Mouse (Mus musculus) neural tube, embryonic 15.5 days (tissue): ENCODE measurements around the gene Gpr85. TPM values are rescaled to one million over a fixed set of nuclear protein-coding genes. Genes with fewer than 3 reads are reported as not detected.
"Not testable (repeated sequence)": the region's sequence is repeated elsewhere in the genome, so short reads cannot be mapped to it uniquely, and the experiment has no call there.

Experiments
- ATAC-seq: fragments of 200-750 bp; cut with Nextera tagmentation; 2 replicates; pipeline ENCODE4 v1.8.0; 2017; ENCODE audit warnings: mild to moderate bottlenecking, moderate TSS enrichment, moderate library complexity; ENCODE audit not compliant: low FRiP score
- H3K27ac ChIP-seq: fragments of 300-500 bp; sonication (generic); replicated peaks from 2 replicates; pipeline ENCODE4 v1.5.1; 2015; ENCODE audit warnings: mild to moderate bottlenecking, inconsistent platforms
- H3K27me3 ChIP-seq: fragments of 300-500 bp; sonication (generic); replicated peaks from 2 replicates; pipeline ENCODE4 v1.6.1; 2015; ENCODE audit warnings: inconsistent platforms
- H3K36me3 ChIP-seq: fragments of 300-500 bp; sonication (generic); 2 replicates; pipeline ENCODE4 v1.6.1; 2015; ENCODE audit warnings: inconsistent platforms
- H3K4me1 ChIP-seq: fragments of 300-500 bp; sonication (generic); 2 replicates; pipeline ENCODE4 v1.6.1; 2015; ENCODE audit warnings: inconsistent platforms
- H3K4me2 ChIP-seq: fragments of 300-500 bp; sonication (generic); 2 replicates; pipeline ENCODE4 v1.6.1; 2015; ENCODE audit warnings: inconsistent platforms, mild to moderate bottlenecking, moderate library complexity
- H3K4me3 ChIP-seq: fragments of 300-500 bp; sonication (generic); replicated peaks from 2 replicates; pipeline ENCODE4 v1.5.1; 2015; ENCODE audit warnings: mild to moderate bottlenecking, inconsistent platforms
- H3K9ac ChIP-seq: fragments of 300-500 bp; sonication (generic); replicated peaks from 2 replicates; pipeline ENCODE4 v1.6.1; 2015; ENCODE audit warnings: mild to moderate bottlenecking, inconsistent platforms
- H3K9me3 ChIP-seq: fragments of 300-500 bp; sonication (generic); replicated peaks from 2 replicates; pipeline ENCODE4 v1.6.1; 2016; ENCODE audit warnings: inconsistent platforms
- WGBS: fragments of 180-500 bp; shearing (Covaris S2); methylation state at CpG from one replicate; pipeline ENCODE4 v1.1.7; 2015; ENCODE audit warnings: mixed read lengths; 5-methylcytosine and 5-hydroxymethylcytosine counted together
- polyA plus RNA-seq: library from polyadenylated mRNA; unstranded; fragments of >200 nt; fragmentation: Nextera tagmentation; extraction: Ambion mirVana; gene quantifications from 2 replicates; pipeline ENCODE4 v1.2.1, GENCODE M21; 2015

Gene Gpr85
- polyA plus RNA-seq, 1 experiment from 2014 or later: 119 TPM

DNA sequence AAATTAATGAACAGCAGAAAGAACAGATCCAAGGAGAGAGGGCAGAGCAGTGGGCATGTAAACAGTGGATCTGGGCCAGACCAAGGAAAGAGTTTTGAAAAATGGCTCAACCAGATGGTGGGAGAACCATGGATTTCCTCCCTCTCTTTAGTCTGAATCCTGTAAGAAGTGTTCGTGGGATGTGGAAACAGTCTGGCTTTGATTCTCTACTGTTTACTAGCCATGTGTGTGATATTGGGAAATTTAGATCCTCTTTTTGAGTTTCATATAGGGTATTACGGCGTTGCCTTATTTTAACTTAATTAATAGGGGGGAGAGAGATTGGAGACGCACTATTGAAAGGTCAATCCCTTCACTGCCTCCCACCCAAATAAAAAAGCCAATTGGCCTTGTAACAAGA, 13.5 kb upstream of the Gpr85 start:
- Histone ChIP-seq H3K4me1 (no peaks in the 10 kb centered on the region), H3K4me3 (no peak overlapping the region)
- WGBS: 70% methylated on average over 4 of the region's 4 CpGs

GRCm38 (mm10) chr6:13846031-13846430, 6.3 kb upstream of the Gpr85 start:
- WGBS: 90% methylated on average over 1 of the region's 1 CpGs
- H3K36me3 ChIP-seq, H3K4me3 ChIP-seq, H3K27ac ChIP-seq, H3K27me3 ChIP-seq, H3K9me3 ChIP-seq, H3K4me2 ChIP-seq, ATAC-seq, H3K4me1 ChIP-seq, H3K9ac ChIP-seq: not testable (repeated sequence)

More for the DNA sequence above, 13.5 kb upstream of the Gpr85 start:
- Histone ChIP-seq H3K27ac (no peak overlapping the region), H3K9me3 (no peaks in the 10 kb centered on the region), H3K9ac (no peak overlapping the region), H3K4me2 (no peak overlapping the region), H3K27me3 (no peaks in the 10 kb centered on the region), H3K36me3 (no peaks in the 10 kb centered on the region)
- ATAC-seq: no peak

DNA sequence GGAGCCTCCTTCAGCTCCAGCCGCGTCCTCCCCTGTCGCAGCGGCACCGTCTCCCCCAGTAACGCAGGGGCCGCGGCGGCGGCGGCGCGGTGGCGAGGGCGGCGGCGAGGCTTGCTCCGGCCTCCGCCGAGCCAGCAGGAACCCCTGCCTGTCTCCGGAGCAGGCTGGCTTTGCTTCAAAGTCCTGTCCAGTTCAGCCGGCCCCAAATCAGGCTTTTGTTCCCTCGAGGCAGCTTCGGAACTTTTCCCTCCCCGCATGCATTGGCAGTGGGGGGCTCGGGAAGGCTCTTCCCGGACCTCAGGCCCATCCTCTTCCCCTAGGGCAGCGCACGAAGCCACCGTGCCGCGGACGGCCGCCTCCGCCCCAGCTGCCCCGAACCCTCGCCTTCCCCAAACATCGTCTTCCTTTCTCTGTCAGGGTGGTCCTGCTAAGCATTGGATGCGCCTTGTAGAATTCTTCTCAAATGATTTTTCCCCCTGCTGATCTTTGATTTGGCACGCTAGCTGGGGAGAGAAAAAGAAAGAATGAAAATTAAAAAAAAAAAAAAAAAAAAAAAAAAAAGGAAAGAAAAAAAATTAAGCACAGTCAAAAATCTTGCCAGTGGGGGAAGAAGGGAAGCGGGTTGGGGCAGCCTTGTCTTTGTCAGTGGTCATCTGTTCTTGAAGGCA, 931 bp downstream of the Gpr85 start:
- H3K9me3 ChIP-seq: no peaks in the 10 kb centered on the region
- peak; percentile 84 for ATAC-seq
- H3K36me3 ChIP-seq: no peaks in the 10 kb centered on the region
- no peaks in the 10 kb centered on the region for H3K27me3 ChIP-seq
- peak overlapping the region; percentile 73 for H3K4me2 ChIP-seq
- H3K4me3 ChIP-seq: peak overlapping the region; percentile 71
- H3K27ac ChIP-seq: peak overlapping the region; percentile 99
- no peaks in the 10 kb centered on the region for H3K4me1 ChIP-seq
- 0% methylated on average over 33 of the region's 41 CpGs for WGBS
- H3K9ac ChIP-seq: peak overlapping the region; percentile 90

DNA sequence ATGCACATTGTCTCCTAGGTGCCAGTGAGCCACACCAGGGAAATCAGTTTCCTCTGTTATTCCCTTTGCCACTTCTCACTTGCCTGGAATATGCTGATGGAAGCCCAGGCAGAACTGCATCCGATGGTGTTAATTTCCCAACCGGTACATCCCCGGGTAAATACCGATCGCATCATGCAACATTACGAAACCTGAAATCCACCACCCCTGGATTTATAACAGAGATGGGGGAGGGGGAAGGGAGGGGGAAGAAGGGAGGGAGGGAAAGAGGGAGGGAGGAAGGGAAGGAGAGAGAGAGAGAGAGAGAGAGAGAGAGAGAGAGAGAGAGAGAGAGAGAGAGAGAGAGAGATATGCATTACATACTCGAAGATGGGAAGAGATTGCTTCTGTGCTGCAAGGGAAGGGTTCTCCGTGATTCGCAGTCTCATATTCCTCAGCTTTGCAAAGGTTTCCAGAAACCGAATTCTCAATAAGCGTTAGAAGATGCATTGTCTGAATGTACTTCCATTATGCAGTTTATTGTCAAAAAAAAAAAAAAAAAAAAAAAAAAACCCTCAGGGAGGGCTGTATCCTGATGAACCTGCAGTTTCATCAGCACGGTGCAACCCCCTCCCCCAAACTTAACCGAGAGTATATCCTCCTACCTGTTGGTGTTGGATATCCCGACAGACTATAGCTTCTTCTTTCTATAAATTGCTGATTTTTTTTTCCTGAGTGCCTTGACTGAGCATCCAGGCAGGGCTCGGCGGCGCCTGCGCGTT, 1.6 kb downstream of the Gpr85 start:
- peak overlapping the region; percentile 90 for H3K9ac ChIP-seq
- no peaks in the 10 kb centered on the region for H3K27me3 ChIP-seq
- H3K9me3 ChIP-seq: no peaks in the 10 kb centered on the region
- peak overlapping the region; percentile 99 for H3K27ac ChIP-seq
- H3K36me3 ChIP-seq: no peaks in the 10 kb centered on the region
- peak overlapping the region; percentile 71 for H3K4me3 ChIP-seq
- under 1% methylated on average over 19 of the region's 19 CpGs for WGBS
- ATAC-seq: peak; percentile 36
- peak overlapping the region; percentile 73 for H3K4me2 ChIP-seq
- H3K4me1 ChIP-seq: peaks cover 6% of the 10 kb centered on the region

DNA sequence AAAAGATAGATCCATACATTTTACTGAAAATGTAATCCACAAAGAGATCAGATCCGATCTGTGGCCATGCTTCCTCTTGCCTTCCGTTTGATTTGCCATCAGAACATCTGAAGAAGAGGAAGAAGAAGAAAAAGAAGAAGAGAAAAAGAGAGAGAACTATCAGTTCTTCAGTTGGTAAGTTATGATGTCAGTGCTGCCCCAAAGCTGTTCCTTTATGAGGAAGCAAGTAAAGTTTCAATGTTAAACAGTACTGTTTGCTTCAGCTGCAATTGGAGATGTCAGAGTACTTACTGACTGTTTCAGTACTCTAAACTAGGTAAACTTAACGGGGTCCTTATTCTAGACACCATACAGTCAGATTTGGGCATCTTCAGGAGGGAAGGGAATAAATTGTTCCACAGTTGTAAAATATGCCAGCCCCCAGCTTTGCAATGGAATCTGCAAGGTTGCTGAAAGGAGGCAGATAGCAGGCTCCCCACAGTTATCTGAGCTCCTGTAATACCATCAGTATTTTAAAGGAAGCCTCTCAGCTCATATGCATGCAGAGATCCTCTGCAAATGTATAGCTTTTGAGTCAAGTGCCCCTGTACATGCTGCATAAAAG, 2.7 kb downstream of the Gpr85 start:
- no peaks in the 10 kb centered on the region for H3K36me3 ChIP-seq
- ATAC-seq: no peak
- WGBS: 55% methylated on average over 3 of the region's 3 CpGs

DNA sequence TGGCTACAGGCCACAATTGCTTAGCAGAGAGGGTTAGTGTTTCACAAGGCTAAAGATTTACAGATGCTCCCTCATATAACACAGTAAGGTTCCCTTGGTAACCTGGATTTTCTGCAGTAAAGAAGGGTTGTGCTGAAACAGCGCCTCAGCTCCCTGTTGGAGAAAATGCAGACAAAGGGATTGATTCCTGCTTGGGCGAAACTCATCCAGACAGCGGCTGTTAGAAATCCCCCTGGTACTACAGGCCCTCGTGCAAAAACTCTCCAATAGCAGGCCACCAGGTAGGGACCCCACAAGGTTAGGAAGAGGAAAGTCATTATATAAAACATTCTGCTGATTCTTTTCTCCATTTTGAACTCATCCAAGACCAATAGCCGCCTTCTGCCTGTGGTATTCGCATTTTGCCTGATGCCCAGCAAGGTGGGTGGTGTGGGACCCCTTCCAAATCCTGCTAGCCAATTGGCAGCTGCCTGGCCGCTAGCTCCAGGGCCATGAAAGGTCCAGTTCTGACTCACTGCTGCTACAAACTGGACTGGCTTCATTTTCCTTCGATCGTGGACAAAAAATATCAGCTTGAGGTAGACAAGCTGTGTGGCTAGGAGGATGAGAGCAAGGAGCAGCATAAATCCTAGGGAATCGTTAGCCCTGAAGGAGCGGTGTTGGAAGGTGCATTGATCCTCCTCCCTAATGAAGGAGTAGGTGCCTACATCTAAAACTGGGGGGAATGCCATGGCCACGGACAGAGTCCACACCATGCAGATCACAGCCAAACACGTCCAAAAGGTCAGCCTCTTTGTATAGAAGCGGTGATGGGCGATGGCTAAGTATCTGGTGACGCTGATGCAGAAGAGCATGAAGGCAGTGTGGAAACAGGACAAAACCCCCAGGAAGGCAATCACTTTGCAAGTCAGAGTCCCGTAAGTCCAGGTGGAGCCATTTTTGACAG, 3.7 kb downstream of the Gpr85 start:
- H3K9me3 ChIP-seq: no peaks in the 10 kb centered on the region
- no peaks in the 10 kb centered on the region for H3K27me3 ChIP-seq
- H3K9ac ChIP-seq: peak overlapping the region; percentile 90
- peak overlapping the region; percentile 99 for H3K27ac ChIP-seq
- H3K4me3 ChIP-seq: peak overlapping the region; percentile 71
- H3K36me3 ChIP-seq: no peaks in the 10 kb centered on the region
- peaks cover 18% of the 10 kb centered on the region for H3K4me1 ChIP-seq
- ATAC-seq: peak; percentile 39
- H3K4me2 ChIP-seq: peak overlapping the region; percentile 73
- 32% methylated on average over 17 of the region's 17 CpGs for WGBS

More for the DNA sequence above, 2.7 kb downstream of the Gpr85 start:
- Histone ChIP-seq H3K4me2 (peak overlapping the region; percentile 73), H3K9me3 (no peaks in the 10 kb centered on the region), H3K27ac (peak overlapping the region; percentile 99), H3K9ac (peak overlapping the region; percentile 90), H3K27me3 (no peaks in the 10 kb centered on the region), H3K4me3 (peak overlapping the region; percentile 71), H3K4me1 (peaks cover 13% of the 10 kb centered on the region)

DNA sequence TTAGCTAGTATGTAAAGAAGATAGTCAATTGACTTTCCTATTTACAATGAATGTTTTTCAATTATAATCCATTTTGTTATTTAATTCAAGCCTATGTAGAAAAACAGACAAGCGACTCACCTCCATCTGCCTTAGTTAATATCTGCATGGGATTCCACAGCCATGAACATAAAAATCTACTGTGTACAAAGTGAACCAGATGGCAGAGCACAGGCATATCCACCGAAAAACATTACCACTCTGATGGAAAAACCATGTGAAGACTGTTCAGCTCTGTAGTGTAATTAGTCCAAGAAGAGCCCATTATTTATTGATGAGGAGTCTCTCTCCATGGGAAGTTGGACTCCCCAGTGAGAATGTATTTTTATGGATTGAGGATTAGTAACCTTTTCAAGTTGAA, 7.0 kb downstream of the Gpr85 start:
- Histone ChIP-seq H3K36me3 (no peaks in the 10 kb centered on the region), H3K4me3 (no peak overlapping the region), H3K27ac (no peak overlapping the region), H3K4me1 (peaks cover 22% of the 10 kb centered on the region), H3K9me3 (no peaks in the 10 kb centered on the region), H3K9ac (no peak overlapping the region), H3K4me2 (peak overlapping the region; percentile 42), H3K27me3 (no peaks in the 10 kb centered on the region)
- 46% methylated on average over 2 of the region's 2 CpGs for WGBS
- ATAC-seq: no peak

- no peak overlapping the region for H3K4me2 ChIP-seq
- no peak for ATAC-seq
- peaks cover 22% of the 10 kb centered on the region for H3K4me1 ChIP-seq
- H3K36me3 ChIP-seq: no peaks in the 10 kb centered on the region
- H3K27ac ChIP-seq: no peak overlapping the region
- H3K27me3 ChIP-seq: no peaks in the 10 kb centered on the region
- 88% methylated on average over 1 of the region's 1 CpGs for WGBS
- no peak overlapping the region for H3K9ac ChIP-seq
- H3K4me3 ChIP-seq: no peak overlapping the region
- no peaks in the 10 kb centered on the region for H3K9me3 ChIP-seq
Measured at GRCm38 (mm10) chr6:13828877-13829276, 10.9 kb downstream of the Gpr85 start.

- Histone ChIP-seq H3K4me3 (no peak overlapping the region), H3K9me3 (no peaks in the 10 kb centered on the region), H3K27me3 (no peaks in the 10 kb centered on the region), H3K4me2 (no peak overlapping the region), H3K4me1 (no peaks in the 10 kb centered on the region), H3K27ac (no peak overlapping the region), H3K36me3 (no peaks in the 10 kb centered on the region), H3K9ac (no peak overlapping the region)
- no peak for ATAC-seq
Measured at GRCm38 (mm10) chr6:13816661-13817060, 23.1 kb downstream of the Gpr85 start.

- Histone ChIP-seq H3K36me3 (no peaks in the 10 kb centered on the region), H3K9ac (no peak overlapping the region), H3K4me3 (no peak overlapping the region), H3K4me1 (no peaks in the 10 kb centered on the region), H3K4me2 (no peak overlapping the region), H3K27me3 (no peaks in the 10 kb centered on the region), H3K9me3 (no peaks in the 10 kb centered on the region), H3K27ac (no peak overlapping the region)
- WGBS: 93% methylated on average over 4 of the region's 4 CpGs
- no peak for ATAC-seq
Measured at GRCm38 (mm10) chr6:13812157-13812556, 27.6 kb downstream of the Gpr85 start.

GRCm38 (mm10) chr6:13800071-13800470, 39.7 kb downstream of the Gpr85 start:
- WGBS: 70% methylated on average over 7 of the region's 7 CpGs
- no peak overlapping the region for H3K4me3 ChIP-seq

More at GRCm38 (mm10) chr6:13800071-13800470, 39.7 kb downstream of the Gpr85 start:
- Histone ChIP-seq H3K36me3 (no peaks in the 10 kb centered on the region), H3K9ac (no peak overlapping the region), H3K4me2 (no peak overlapping the region), H3K27me3 (no peaks in the 10 kb centered on the region), H3K4me1 (no peaks in the 10 kb centered on the region), H3K27ac (no peak overlapping the region), H3K9me3 (no peaks in the 10 kb centered on the region)
- no peak for ATAC-seq
